Mouse (Mus musculus) forelimb bud, embryonic 11.5 days (tissue): ENCODE results near the gene Zswim5.
A peak's percentile ranks its signal among the peaks of the same experiment; 100 is the strongest.
"Not testable (repeated sequence)": the region's sequence is repeated elsewhere in the genome, so short reads cannot be mapped to it uniquely, and the experiment has no call there.

Source experiments
- DNase-seq: peaks from one replicate; pipeline ENCODE4 v3.0.0-alpha.2; 2012; ENCODE audit warnings: low read depth, low spot score

Zswim5 gene

GRCm38 (mm10) chr4:116876995-116877728, at the start of gene Zswim5:
Zswim5 (plus strand) TSS chr4:116877376.
- DNase-seq: peak; percentile 58

DNA sequence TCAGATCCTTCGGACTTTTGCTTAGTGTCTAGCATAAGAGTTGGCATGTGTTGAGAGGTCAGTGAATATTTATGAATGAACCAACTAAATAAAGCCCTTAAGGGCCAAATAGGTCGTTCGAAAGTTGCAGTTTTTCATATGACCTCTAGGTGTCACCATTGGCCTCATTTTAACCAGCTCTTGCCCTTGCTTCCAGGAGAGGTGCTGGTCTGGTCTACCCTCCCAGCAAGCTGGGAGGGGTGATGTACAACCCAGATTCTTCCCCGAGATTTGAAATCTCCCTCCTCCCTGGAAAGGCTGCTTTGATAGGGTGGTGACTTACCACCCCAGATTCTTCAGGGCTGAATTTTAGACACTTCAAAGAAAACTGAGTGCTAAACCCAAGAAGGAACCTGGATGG, 49.4 kb upstream of the Zswim5 start:
- DNase-seq: peak; percentile 83

DNA sequence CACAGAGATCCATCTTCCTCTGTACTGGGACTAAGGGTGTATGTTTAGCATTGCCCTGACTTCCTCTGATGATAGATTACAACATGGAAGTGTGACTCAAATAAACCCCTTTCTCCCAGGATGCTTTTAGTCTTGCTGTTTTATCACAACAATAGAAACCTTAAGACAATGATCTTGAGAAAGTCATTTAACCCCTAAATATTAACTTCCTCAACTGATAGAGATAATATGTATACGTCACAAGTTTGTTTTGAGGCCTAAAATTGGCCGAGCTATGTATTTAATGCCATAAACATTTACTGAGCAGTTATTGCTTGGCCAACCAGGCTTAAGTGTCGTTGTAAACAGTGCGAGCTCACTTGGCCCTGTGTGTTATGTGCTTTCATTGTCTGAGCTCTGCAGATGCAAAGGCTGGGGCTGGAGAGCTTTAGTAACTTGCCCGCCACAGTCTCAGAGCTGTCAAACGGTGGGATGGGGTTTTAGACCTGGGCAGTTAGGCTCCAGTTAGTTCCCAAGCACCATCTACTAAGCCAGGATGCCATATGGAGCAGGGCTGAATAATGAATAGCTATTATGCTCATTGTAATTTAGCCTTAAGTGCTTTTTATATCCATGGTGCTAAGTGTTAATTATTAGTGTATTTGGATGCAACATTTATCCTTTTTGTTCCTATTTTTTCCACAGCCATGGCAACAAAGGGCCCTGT, 47.7 kb upstream of the Zswim5 start:
- no peak for DNase-seq

DNA sequence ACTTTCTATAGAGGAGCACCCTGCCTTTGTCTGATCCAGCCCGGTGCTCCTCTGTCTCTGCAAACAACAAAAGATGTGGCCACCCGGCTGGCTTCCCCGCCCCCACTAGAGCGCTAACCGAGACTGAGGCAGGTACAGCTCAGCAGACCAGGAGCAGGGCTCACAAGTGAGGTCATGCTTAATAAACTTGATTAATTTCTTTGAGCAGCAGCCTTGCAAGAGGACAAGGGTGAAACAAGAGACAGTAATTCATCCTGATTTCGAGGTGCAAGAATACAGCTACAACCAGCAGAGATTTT, 47.2 kb upstream of the Zswim5 start:
- DNase-seq: no peak

DNA sequence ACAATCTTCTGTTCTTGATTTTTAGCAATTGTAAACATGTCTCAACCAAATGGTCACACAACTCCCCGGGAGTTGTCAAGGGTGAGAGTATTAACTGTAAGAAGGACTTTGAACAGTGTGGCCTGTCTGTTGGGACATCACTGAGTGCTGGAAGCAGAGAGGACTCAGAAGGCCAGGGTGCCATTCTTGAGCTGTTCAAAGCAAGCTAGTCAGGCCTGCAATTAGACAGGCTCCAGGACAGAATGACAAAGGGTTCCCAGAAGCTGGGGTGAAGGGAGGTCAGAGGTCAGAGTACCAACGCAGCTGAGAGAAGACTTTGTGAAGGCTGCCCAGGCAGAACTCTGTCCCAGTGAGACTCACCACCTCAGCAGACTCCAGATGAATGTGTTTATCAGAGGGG, 38.2 kb upstream of the Zswim5 start:
- DNase-seq: no peak

GRCm38 (mm10) chr4:116840096-116840495, 37.1 kb upstream of the Zswim5 start:
- DNase-seq: not testable (repeated sequence)

DNA sequence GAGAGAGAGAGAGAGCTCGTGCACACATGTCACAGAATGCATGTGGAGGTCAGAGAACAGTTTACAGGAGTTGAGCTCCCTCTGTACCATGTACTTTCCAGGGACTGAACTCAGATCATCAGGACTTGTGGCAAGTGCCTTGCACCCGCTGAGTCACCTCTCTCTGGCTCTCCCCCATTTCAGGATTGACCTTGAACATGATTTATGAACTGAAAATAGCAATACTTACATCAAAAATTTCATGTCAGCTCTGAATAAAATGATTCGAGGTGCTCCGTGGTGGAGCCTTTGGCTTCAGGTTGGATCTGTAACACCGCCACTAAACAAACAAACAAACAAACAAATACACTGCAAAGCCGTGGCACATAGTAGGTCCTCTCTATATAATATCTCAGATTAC, 36.3 kb upstream of the Zswim5 start:
- DNase-seq: no peak

- DNase-seq: no peak
Observed at GRCm38 (mm10) chr4:116844324-116844723, 32.9 kb upstream of the Zswim5 start.

DNA sequence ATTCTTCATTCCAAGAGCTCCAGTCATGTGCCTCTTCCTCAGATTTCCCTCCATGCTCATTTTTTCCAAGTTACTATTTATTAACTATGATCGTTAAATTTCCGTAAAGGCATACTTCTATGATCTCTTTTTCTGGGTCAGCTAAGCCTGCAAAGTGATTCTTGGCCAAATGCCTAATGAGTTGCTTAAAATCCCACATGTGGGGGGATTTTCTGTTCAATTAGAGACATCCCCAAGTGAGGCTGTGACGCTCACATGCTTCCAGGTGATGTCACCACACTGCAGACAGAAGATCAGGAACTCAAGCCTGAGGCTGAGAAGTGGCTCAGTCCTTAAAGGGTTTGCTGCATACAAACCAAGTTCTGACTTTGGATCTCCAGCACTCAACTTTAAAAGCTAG, 27.3 kb upstream of the Zswim5 start:
- no peak for DNase-seq

- DNase-seq: no peak
Observed at GRCm38 (mm10) chr4:116854286-116854685, 22.9 kb upstream of the Zswim5 start.

DNA sequence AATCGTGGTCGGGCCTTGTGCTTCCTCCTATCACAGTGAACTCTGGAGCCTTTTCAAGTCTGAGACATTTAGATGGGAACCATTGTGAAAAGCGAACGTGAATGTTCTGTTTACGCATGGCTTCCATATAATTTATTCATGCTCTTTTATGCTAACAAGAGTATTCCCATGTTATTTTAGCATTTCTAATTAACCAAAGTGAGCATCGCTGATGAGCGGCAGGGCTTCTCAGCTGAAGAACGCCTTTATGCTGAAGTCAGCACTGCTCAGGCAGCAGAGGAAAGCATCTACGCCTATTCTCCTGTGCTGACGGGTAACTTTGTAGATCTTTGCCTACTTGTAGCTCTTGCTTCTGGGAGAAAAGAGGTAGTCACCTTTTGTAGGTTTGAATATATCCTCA, 20.0 kb upstream of the Zswim5 start:
- DNase-seq: no peak

DNA sequence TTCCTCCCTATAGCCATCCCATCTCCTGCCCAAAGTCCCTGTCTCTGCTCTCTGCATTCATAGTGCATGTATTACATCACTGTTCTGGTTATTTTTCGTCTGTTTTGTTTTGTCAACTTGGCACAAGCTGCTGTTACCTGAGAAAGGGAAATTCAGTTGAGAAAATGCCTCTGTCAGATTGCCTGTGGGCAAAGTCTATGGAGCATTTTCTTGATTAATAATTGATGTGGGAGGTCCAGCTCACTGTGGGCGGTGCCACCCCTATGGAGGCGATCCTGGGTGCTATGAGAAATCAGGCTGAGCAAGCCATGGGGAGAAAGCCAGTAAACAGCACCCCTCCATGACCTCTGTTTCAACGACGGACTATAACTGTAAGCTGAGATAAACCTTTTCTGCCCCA, 17.5 kb upstream of the Zswim5 start:
- DNase-seq: no peak

- no peak for DNase-seq
Observed at GRCm38 (mm10) chr4:116862023-116862422, 15.2 kb upstream of the Zswim5 start.

DNA sequence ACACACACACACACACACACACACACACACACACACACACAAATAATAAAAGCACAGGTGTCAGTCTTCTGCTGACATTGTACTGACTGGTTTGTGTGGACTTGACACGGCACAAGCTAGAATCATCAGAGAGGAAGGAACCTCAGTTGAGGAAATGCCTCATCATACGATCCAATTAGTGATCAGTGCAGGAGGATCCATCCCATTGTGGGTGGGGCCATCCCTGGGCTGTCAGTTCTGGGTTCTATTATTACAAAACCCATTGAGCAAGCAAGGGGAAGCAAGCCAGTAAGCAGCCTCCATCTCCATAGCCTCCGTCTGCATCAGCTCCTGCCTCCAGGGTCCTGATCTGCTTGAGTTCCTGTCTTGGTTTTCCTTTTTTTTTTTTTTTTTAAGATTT, 7.3 kb upstream of the Zswim5 start:
- DNase-seq: no peak

DNA sequence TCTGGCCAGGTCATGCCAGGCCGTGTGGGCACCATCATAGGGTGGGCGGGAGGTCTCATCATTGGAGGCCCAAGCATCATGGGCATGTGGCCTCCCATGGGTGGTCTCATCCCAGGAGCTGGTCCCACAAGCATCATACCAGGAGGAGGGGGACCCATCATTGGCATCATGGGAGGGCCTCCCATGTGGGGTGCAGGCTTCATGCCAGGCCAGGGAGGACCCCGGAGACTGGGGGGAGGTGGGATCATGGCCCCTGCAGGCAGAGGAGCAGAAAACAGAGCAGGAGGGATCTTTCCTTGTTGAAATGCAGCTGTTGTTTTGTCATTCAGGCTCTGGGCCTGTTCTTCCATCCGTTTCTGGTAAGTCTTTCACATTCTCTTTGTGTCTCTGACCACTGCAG, 2.6 kb upstream of the Zswim5 start:
- no peak for DNase-seq

DNA sequence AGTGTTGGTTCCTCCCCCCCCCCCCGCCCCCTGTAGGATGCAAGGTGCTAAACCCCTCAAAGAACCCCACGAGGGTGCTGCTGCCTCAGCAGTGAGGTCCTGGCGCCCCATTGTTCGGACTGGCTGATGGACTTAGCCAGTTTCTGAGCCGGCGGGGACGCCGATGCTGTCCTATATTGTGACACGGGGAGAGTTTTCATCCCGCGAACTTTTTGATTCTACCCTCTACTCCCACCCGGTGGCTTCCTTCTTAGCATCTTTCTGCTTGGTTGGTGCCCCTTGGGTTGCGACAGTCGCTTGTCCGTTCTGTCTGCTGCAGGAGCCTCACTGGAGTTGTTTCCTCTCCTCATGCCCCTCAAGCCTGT, 564 bp upstream of the Zswim5 start:
- no peak for DNase-seq

DNA sequence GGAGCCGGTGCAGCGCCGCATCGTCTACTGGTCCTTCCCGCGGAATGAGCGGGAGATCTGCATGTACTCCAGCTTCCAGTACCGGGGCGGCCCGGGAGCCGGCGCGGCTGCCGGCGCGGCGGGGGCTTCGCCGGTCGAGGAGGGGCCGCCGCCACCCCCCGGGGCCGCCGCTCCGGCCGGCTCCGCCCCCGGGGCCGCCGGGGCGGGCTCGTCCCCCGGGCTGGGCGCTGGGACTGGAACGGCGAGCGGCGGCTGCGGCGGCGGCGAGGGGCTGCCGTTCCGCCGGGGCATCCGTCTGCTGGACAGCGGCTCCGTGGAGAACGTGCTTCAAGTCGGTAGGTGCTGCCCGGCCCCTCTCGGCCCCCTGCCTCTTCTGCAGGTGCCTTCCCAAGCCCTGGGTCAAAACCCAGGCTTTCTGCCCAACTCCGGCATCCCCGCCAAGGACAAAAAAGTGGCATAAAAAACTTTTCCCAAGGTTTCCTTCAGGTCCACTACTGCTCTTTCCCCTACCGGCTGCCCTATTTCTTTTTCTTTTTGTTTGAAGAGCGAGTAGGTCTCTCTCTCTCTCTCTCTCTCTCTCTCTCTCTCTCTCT, 649 bp downstream of the Zswim5 start:
- peak; percentile 19 for DNase-seq

DNA sequence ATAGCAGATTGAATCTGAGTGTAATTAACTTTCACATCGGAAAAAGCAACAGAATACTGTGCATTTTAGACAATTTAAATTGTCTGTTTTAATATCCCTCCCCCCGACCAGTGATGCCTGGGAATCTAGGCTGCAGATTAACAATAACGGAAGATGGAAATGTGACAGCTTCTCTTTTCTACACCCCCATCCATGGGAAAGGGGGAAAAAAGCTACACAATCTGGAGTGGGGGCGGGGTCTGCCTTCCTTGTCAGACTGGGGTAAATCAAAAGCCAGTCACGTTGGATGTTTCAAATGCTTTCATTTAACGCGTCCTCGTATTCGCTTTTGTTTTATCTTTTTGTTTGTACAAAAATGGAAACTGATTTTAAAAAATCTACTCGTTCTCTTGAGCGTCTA, 1.3 kb downstream of the Zswim5 start:
- no peak for DNase-seq

DNA sequence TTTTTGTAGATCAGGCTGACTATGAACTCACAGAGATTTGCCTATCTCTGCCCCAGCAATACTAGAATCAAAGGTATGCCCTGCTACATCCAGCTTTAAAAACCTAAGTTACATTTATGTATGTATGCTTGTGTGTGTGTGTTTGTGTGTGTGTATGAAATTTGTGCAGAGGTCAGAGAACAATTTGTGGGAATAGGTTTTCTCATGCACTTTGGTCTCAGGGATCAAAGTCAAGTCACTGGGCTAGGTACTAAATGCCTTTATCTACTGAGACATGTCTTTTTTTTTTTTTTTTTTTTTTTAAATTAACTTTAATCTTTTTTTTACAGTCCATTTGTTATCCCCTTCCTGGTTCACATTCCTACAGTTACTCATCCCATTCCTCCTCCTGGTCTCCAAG, 5.5 kb downstream of the Zswim5 start:
- no peak for DNase-seq

DNA sequence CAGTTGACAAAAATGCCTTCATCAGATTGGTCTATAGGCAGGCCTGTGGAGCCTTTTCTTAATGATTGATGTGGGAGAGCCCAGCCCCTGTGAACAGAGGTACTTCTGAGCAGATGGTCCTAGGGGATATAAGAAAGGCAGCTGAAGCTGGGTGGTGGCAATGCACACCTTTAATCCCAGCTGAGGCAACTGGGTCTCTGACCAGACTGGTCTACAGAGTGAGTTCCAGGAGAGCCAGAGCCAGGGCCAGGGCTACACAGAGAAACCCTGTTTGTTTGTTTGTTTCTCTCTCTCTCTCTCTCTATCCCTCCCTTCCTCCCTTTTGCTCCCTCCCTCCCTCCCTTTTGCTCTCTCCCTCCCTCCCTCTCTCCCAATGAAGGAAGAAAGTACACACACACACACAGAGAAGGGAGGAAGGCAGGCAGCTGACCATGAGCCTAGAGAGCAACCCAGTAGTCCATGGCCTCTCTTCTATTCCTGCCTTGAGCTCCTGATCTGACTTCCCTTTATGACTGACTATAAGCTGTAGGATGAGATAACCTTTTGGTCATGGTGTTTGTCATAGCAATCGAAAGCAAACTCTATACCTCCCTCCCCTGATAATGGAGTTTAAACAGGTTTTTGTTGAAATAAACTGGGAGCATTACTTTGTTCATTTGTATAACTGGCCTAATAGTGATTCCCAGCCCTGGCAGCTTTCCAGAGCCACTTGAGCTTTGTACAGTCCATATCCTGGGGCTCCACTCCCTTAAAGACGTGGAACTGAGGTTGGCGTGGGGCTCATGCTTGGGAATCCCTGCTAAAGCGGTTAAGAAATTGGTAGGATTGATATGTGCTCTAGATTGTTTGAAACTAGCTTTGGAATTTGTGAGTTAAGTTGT, 17.3 kb downstream of the Zswim5 start:
- no peak for DNase-seq

- DNase-seq: no peak
Observed at GRCm38 (mm10) chr4:116910489-116911181, 33.5 kb downstream of the Zswim5 start.

DNA sequence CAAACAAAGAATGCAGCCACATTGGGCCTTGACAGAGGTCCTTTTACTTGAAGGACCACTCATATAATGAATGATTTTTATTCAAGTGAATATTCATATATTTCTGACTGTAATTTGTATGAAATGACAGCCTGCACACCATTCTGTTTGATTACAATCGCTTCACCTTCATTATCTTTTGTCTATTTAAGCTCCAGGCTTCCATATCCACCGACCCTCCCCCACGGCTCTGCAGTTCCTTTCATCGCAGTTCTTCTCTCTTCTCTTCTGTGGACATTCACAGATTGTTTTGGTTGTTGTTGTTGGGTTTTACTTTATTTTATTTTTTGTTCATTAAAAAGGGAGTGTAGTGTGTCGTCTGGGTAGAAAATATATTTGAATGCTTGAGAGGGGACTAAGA, 34.0 kb downstream of the Zswim5 start:
- no peak for DNase-seq
